Mouse (Mus musculus): ENCODE data around the gene Dagla. TPM values are rescaled to one million over a fixed set of nuclear protein-coding genes. Genes with fewer than 3 reads are reported as not detected.

The Dagla gene
- polyA plus RNA-seq (2015; fragmentation: Nextera tagmentation; extraction: Ambion mirVana): 12.7 and 13.4 TPM in 2 replicates

- ATAC-seq (replicated peaks): peak; percentile 83
- Histone ChIP-seq H3K4me3 (peak within 1 kb of the TSS; percentile 88), H3K36me3 (replicated peaks) (no peaks in the 10 kb centered on the region), H3K27ac (0 out of 2 replicates have a peak within 1 kb of the TSS, but pooled peaks have one; percentile 63), H3K9me3 (no peaks in the 10 kb centered on the region), H3K4me2 (peak within 1 kb of the TSS; percentile 68), H3K27me3 (replicated peaks) (0 out of 2 replicates have a peak, but pooled peaks cover 5% of the 10 kb centered on the region), H3K9ac (peak within 1 kb of the TSS; percentile 97), H3K4me1 (peaks cover 20% of the 10 kb centered on the region)
- WGBS: 7% methylated on average over 55 of the region's 56 CpGs
Measured at GRCm38 (mm10) chr19:10304810-10305544, at the start of gene Dagla. TSS of gene Dagla (minus strand) at chr19:10304877.

- no peak overlapping the region for H3K4me2 ChIP-seq
- no peak for ATAC-seq (replicated peaks)
- WGBS: 91% methylated on average over 7 of the region's 7 CpGs
- H3K4me1 ChIP-seq: peaks cover 12% of the 10 kb centered on the region
- no peaks in the 10 kb centered on the region for H3K9me3 ChIP-seq
- no peaks in the 10 kb centered on the region for H3K36me3 ChIP-seq (replicated peaks)
- H3K4me3 ChIP-seq: no peak overlapping the region
- no peak overlapping the region for H3K27ac ChIP-seq
- H3K9ac ChIP-seq: no peak overlapping the region
- H3K27me3 ChIP-seq (replicated peaks): no peaks in the 10 kb centered on the region
Measured at GRCm38 (mm10) chr19:10352218-10352617, 47.5 kb upstream of the Dagla start.

GRCm38 (mm10) chr19:10347628-10348273 lies 43.1 kb upstream of the Dagla start:
- H3K9ac ChIP-seq: no peak overlapping the region
- 0 out of 2 replicates have a peak, but pooled peaks cover 4% of the 10 kb centered on the region for H3K4me1 ChIP-seq
- no peak for ATAC-seq (replicated peaks)
- no peaks in the 10 kb centered on the region for H3K27me3 ChIP-seq (replicated peaks)
- no peak overlapping the region for H3K27ac ChIP-seq
- no peak overlapping the region for H3K4me3 ChIP-seq
- no peak overlapping the region for H3K4me2 ChIP-seq
- WGBS: 27% methylated on average over 5 of the region's 5 CpGs
- H3K36me3 ChIP-seq (replicated peaks): no peaks in the 10 kb centered on the region
- no peaks in the 10 kb centered on the region for H3K9me3 ChIP-seq

- Histone ChIP-seq H3K9ac (no peak overlapping the region), H3K4me1 (peaks cover 19% of the 10 kb centered on the region), H3K4me2 (no peak overlapping the region), H3K36me3 (replicated peaks) (no peaks in the 10 kb centered on the region), H3K4me3 (no peak overlapping the region), H3K27me3 (replicated peaks) (no peaks in the 10 kb centered on the region), H3K9me3 (no peaks in the 10 kb centered on the region), H3K27ac (no peak overlapping the region)
- WGBS: 47% methylated on average over 12 of the region's 12 CpGs
- ATAC-seq (replicated peaks): no peak
Measured at GRCm38 (mm10) chr19:10345696-10346095, 41.0 kb upstream of the Dagla start.

- Histone ChIP-seq H3K9me3 (no peaks in the 10 kb centered on the region), H3K4me1 (peaks cover 30% of the 10 kb centered on the region), H3K27me3 (replicated peaks) (no peaks in the 10 kb centered on the region), H3K36me3 (replicated peaks) (no peaks in the 10 kb centered on the region), H3K4me3 (no peak overlapping the region), H3K4me2 (no peak overlapping the region), H3K27ac (no peak overlapping the region), H3K9ac (no peak overlapping the region)
- WGBS: 90% methylated on average over 10 of the region's 10 CpGs
- ATAC-seq (replicated peaks): no peak
Measured at GRCm38 (mm10) chr19:10343866-10344265, 39.2 kb upstream of the Dagla start.

- H3K9me3 ChIP-seq: no peaks in the 10 kb centered on the region
- H3K4me1 ChIP-seq: peaks cover 32% of the 10 kb centered on the region
- H3K4me3 ChIP-seq: no peak overlapping the region
- H3K9ac ChIP-seq: no peak overlapping the region
- H3K4me2 ChIP-seq: no peak overlapping the region
- WGBS: 21% methylated on average over 12 of the region's 12 CpGs
- peak overlapping the region; percentile 51 for H3K27ac ChIP-seq
- no peaks in the 10 kb centered on the region for H3K36me3 ChIP-seq (replicated peaks)
- no peaks in the 10 kb centered on the region for H3K27me3 ChIP-seq (replicated peaks)
- peak; percentile 24 for ATAC-seq (replicated peaks)
Measured at GRCm38 (mm10) chr19:10341817-10342439, 37.3 kb upstream of the Dagla start.

- no peak overlapping the region for H3K9ac ChIP-seq
- no peak overlapping the region for H3K4me2 ChIP-seq
- WGBS: 12% methylated on average over 11 of the region's 11 CpGs
- H3K27ac ChIP-seq: 0 out of 2 replicates have a peak overlapping the region, but pooled peaks have one; percentile 51
- ATAC-seq (replicated peaks): no peak
- no peak overlapping the region for H3K4me3 ChIP-seq
- no peaks in the 10 kb centered on the region for H3K36me3 ChIP-seq (replicated peaks)
- H3K4me1 ChIP-seq: peaks cover 29% of the 10 kb centered on the region
- no peaks in the 10 kb centered on the region for H3K27me3 ChIP-seq (replicated peaks)
- no peaks in the 10 kb centered on the region for H3K9me3 ChIP-seq
Measured at GRCm38 (mm10) chr19:10341152-10341551, 36.5 kb upstream of the Dagla start.

- no peaks in the 10 kb centered on the region for H3K27me3 ChIP-seq (replicated peaks)
- WGBS: 48% methylated on average over 5 of the region's 5 CpGs
- H3K4me2 ChIP-seq: no peak overlapping the region
- ATAC-seq (replicated peaks): no peak
- no peak overlapping the region for H3K27ac ChIP-seq
- H3K4me3 ChIP-seq: no peak overlapping the region
- H3K9me3 ChIP-seq: no peaks in the 10 kb centered on the region
- no peak overlapping the region for H3K9ac ChIP-seq
- H3K36me3 ChIP-seq (replicated peaks): no peaks in the 10 kb centered on the region
- peaks cover 28% of the 10 kb centered on the region for H3K4me1 ChIP-seq
Measured at GRCm38 (mm10) chr19:10340661-10341060, 36.0 kb upstream of the Dagla start.

GRCm38 (mm10) chr19:10339271-10339670 lies 34.6 kb upstream of the Dagla start:
- Histone ChIP-seq H3K27me3 (replicated peaks) (peaks cover 5% of the 10 kb centered on the region; the same call in 1 of the 2 replicates), H3K9me3 (no peaks in the 10 kb centered on the region), H3K27ac (peak overlapping the region; percentile 19; the same call in 1 of the 2 replicates), H3K4me1 (peaks cover 28% of the 10 kb centered on the region), H3K9ac (peak overlapping the region; percentile 28), H3K36me3 (replicated peaks) (no peaks in the 10 kb centered on the region), H3K4me2 (no peak overlapping the region), H3K4me3 (no peak overlapping the region)
- 6% methylated on average over 5 of the region's 5 CpGs for WGBS
- ATAC-seq (replicated peaks): peak; percentile 38; the same call in 1 of the 2 replicates

GRCm38 (mm10) chr19:10338724-10339123 lies 34.0 kb upstream of the Dagla start:
- Histone ChIP-seq H3K4me2 (no peak overlapping the region), H3K27ac (peak overlapping the region; percentile 19), H3K27me3 (replicated peaks) (peaks cover 5% of the 10 kb centered on the region; the same call in 1 of the 2 replicates), H3K9me3 (no peaks in the 10 kb centered on the region), H3K9ac (no peak overlapping the region), H3K4me3 (no peak overlapping the region), H3K36me3 (replicated peaks) (no peaks in the 10 kb centered on the region), H3K4me1 (peaks cover 28% of the 10 kb centered on the region)
- no peak for ATAC-seq (replicated peaks)
- 75% methylated on average over 4 of the region's 4 CpGs for WGBS

GRCm38 (mm10) chr19:10334467-10334866 lies 29.8 kb upstream of the Dagla start:
- no peak overlapping the region for H3K4me3 ChIP-seq
- no peaks in the 10 kb centered on the region for H3K36me3 ChIP-seq (replicated peaks)
- no peaks in the 10 kb centered on the region for H3K9me3 ChIP-seq
- no peak overlapping the region for H3K27ac ChIP-seq
- H3K27me3 ChIP-seq (replicated peaks): peaks cover 9% of the 10 kb centered on the region; the same call in 1 of the 2 replicates
- ATAC-seq (replicated peaks): no peak
- H3K9ac ChIP-seq: no peak overlapping the region
- H3K4me1 ChIP-seq: peaks cover 8% of the 10 kb centered on the region
- H3K4me2 ChIP-seq: no peak overlapping the region
- WGBS: 51% methylated on average over 4 of the region's 4 CpGs
